Mouse (Mus musculus) thymus, adult 2 months (tissue): ENCODE data around the gene Galnt14. TPM values are rescaled to one million over a fixed set of nuclear protein-coding genes. Genes with fewer than 3 reads are reported as not detected.

Experiments
- DNase-seq: peaks from one replicate; pipeline ENCODE4 v3.0.0; 2021
- H3K27ac ChIP-seq: fragments of 200-500 bp; 2 replicates; pipeline ENCODE4 v1.5.1; 2012; ENCODE audit warnings: low read length, control low read depth; ENCODE audit not compliant: control insufficient read depth, insufficient read depth
- H3K27me3 ChIP-seq: fragments of 200-500 bp; 2 replicates; pipeline ENCODE4 v1.6.1; 2012; ENCODE audit warnings: mild to moderate bottlenecking, low read length, moderate library complexity, mixed read lengths; ENCODE audit not compliant: control insufficient read depth, insufficient read depth
- H3K36me3 ChIP-seq: fragments of 200-500 bp; 2 replicates; pipeline ENCODE4 v1.6.1; 2012; ENCODE audit warnings: mild to moderate bottlenecking, low read length, moderate library complexity; ENCODE audit not compliant: control insufficient read depth, insufficient read depth
- H3K4me1 ChIP-seq: fragments of 200-500 bp; replicated peaks from 2 replicates; pipeline ENCODE4 v1.6.1; 2012; ENCODE audit warnings: low read length; ENCODE audit not compliant: control insufficient read depth, insufficient read depth
- H3K4me3 ChIP-seq: fragments of 200-500 bp; 2 replicates; pipeline ENCODE4 v1.5.1; 2012; ENCODE audit warnings: mild to moderate bottlenecking, low read length, control low read depth, moderate library complexity; ENCODE audit not compliant: control insufficient read depth, insufficient read depth
- CTCF ChIP-seq: fragments of 200-500 bp; IDR thresholded peaks from 2 replicates; pipeline ENCODE4 v1.5.1; 2012; ENCODE audit warnings: mild to moderate bottlenecking, control low read depth, low read length, moderate library complexity, borderline replicate concordance; ENCODE audit not compliant: control insufficient read depth, poor library complexity, insufficient read depth; ENCODE audit errors: extremely low read depth
- POLR2A ChIP-seq: fragments of 200-500 bp; IDR thresholded peaks from 2 replicates; pipeline ENCODE4 v1.6.1; 2012; ENCODE audit warnings: mild to moderate bottlenecking, low read length, control low read depth, moderate library complexity; ENCODE audit not compliant: control insufficient read depth, poor library complexity, insufficient read depth; ENCODE audit errors: extremely low read depth
- WGBS: fragments of 180-500 bp; shearing (Covaris S2); methylation state at CpG from one replicate; pipeline ENCODE4 v1.1.7; 2018; 5-methylcytosine and 5-hydroxymethylcytosine counted together
- polyA plus RNA-seq: library from polyadenylated mRNA; depleted of rRNA; stranded (reverse); fragments of >200 nt; gene quantifications from 2 replicates; pipeline ENCODE4 v1.2.3, GENCODE M21; 2012

Gene Galnt14
- polyA plus RNA-seq, 1 experiment = 1.6 TPM

DNA sequence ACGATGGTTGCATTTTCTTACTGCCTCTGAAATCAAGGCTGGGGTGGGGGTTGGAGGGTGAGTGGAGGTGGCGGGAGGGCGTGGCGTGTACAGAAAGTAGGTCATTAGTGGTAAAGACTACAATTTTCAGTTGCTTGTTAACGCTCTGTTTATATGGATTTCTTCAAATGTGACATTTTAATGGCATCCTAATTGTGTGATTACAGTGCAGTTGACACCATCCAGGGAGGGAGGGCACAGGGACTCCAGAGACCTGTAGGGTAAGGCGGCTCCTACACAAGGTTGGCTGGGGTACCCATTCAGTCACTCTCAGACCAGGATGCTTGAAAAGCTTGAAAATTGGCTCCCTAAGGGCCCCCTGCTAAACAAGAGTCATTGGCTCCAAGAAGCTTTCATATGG lies 122.7 kb downstream of the Galnt14 start:
- no peaks in the 10 kb centered on the region for H3K27me3 ChIP-seq
- no peaks in the 10 kb centered on the region for H3K4me1 ChIP-seq
- H3K27ac ChIP-seq = no peak overlapping the region
- TF ChIP-seq POLR2A (no peak), CTCF (no peak)
- H3K36me3 ChIP-seq = no peaks in the 10 kb centered on the region
- no peak for DNase-seq
- H3K4me3 ChIP-seq = no peak overlapping the region
- WGBS = 50% methylated on average over 6 of the region's 6 CpGs

DNA sequence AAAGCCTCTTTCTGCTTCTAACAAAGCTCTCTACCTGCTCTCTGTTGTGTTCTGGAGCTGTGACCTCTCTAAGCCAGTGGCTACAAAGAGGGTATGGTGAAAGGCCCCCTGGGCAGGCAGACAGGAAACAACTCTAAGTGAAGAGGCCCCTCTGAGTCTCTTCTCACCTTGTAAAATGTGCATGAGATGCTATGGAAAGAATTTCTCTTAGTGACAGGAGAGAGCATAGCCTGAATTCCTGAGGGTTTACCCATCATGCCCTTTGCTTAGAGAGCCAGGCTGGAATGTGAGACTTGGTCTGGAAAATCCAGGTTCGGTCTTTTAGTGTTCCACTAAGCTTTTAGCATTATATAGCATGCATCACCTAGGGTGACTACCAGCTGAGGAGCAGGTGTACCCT lies 136.1 kb downstream of the Galnt14 start:
- no peak overlapping the region for H3K4me3 ChIP-seq
- H3K27me3 ChIP-seq = no peaks in the 10 kb centered on the region
- no peaks in the 10 kb centered on the region for H3K36me3 ChIP-seq
- H3K4me1 ChIP-seq = no peaks in the 10 kb centered on the region
- TF ChIP-seq POLR2A (no peak), CTCF (no peak)
- H3K27ac ChIP-seq = no peak overlapping the region
- DNase-seq = no peak
- 91% methylated on average over 1 of the region's 1 CpGs for WGBS

DNA sequence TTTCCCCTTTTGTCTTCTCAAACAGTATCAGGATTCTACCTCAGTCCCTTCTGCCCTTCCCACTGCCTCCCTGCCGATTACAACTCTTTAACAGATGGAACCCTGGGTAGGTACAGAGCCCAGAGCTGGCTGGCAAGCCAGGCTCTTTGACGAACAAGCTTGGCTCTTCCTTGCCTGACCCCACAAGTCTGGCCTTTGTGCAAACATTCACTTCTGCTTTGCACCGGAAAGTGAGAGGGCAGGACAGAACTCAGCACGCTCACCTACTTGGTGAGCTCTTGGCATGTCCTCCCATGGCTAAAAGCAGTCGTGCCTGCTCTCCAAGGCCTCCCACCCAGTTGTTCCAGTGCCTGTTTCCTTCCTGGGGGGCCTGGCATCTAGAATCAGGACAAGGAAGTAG lies 137.4 kb downstream of the Galnt14 start:
- H3K36me3 ChIP-seq = no peaks in the 10 kb centered on the region
- 49% methylated on average over 5 of the region's 5 CpGs for WGBS
- TF ChIP-seq POLR2A (no peak), CTCF (no peak)
- H3K4me3 ChIP-seq = no peak overlapping the region
- H3K27me3 ChIP-seq = no peaks in the 10 kb centered on the region
- H3K27ac ChIP-seq = no peak overlapping the region
- no peaks in the 10 kb centered on the region for H3K4me1 ChIP-seq
- no peak for DNase-seq

DNA sequence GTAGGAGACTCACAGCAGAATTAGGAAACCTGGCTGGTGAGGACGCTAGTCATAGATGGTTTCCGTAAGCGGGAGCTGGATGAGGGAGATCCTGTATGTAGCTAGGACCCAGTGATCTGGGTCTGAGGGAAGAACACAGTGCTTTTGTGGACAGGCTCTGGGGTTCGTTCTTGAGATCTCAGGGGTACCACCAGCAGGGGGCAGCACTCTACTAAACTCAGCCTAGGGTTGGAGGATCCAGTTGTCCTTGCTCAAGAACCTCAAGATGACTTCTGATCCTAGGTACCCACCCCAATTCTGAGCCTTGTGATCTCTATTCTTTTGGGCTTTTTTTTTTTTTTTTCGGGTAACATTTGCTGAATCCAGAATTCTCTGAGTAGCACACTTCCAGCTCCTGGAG lies 137.8 kb downstream of the Galnt14 start:
- 73% methylated on average over 5 of the region's 5 CpGs for WGBS
- DNase-seq = peak; percentile 54
- no peaks in the 10 kb centered on the region for H3K36me3 ChIP-seq
- no peaks in the 10 kb centered on the region for H3K4me1 ChIP-seq
- H3K27ac ChIP-seq = no peak overlapping the region
- no peaks in the 10 kb centered on the region for H3K27me3 ChIP-seq
- H3K4me3 ChIP-seq = no peak overlapping the region
- TF ChIP-seq CTCF (peak; percentile 48; the same call in 1 of the 2 replicates), POLR2A (no peak)

DNA sequence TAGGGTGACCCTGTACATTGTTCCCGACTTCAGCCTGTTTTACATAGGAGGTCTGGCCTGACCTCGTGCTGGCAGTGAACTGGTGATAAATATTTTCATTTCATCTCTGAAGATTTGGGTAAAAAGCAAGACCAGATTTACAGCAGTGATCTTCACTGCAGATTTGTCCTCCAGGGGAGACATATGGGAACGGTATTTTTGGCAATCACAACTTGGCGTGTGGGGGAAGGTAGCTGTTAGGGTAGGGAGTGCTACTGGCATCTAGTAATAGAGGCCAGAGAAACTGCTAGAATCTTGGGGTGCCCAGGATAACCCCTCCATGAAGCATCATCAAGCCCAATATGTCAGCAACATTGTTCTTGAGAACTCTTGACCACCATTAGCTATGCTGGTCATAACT lies 138.3 kb downstream of the Galnt14 start:
- Histone ChIP-seq H3K27ac (no peak overlapping the region), H3K36me3 (no peaks in the 10 kb centered on the region), H3K27me3 (no peaks in the 10 kb centered on the region), H3K4me3 (no peak overlapping the region), H3K4me1 (no peaks in the 10 kb centered on the region)
- TF ChIP-seq POLR2A (no peak), CTCF (no peak)
- DNase-seq = no peak
- 73% methylated on average over 4 of the region's 4 CpGs for WGBS

DNA sequence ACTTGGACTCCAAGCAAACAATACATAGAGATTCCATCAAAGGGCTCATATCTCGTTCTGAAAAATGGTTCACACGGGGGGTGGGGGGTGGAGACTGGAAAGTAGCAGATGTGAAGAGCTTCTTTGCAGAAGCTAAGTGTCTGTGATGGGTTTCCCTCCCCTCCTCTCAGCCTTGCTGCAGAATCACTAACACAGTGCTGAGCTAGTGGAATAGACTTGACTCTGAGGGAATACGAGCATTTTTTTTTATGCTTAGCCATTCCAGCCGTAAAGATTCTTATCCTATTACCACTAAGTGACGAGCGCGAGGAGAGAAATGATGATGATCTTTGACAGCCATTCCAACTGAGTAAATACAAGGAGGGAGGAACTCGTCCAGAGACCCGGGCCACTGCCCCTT lies 142.0 kb downstream of the Galnt14 start:
- Histone ChIP-seq H3K36me3 (no peaks in the 10 kb centered on the region), H3K27me3 (no peaks in the 10 kb centered on the region), H3K4me1 (no peaks in the 10 kb centered on the region), H3K27ac (no peak overlapping the region), H3K4me3 (no peak overlapping the region)
- no peak for DNase-seq
- TF ChIP-seq CTCF (no peak), POLR2A (no peak)
- WGBS = 84% methylated on average over 9 of the region's 9 CpGs

DNA sequence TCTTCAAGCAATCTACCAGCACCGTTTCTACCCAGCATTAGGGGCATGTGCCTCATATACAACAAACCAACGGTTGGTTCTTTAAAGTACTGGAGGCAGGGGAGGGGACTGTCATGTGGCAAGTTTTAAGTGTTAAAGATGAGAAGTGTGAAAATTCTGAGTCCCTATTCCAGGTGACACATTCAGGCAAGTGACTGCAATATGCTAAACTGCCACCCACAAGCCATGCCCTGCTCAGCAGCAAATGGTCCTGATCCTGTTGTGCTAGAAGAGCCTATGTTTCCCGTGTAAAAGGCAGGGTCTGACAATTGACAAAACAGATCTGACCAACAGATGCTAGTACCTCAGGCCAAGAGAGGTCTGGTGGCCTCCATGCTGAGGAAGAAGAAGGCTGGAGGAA lies 149.1 kb downstream of the Galnt14 start:
- Histone ChIP-seq H3K36me3 (no peaks in the 10 kb centered on the region), H3K27me3 (no peaks in the 10 kb centered on the region), H3K4me3 (no peak overlapping the region), H3K27ac (no peak overlapping the region), H3K4me1 (no peaks in the 10 kb centered on the region)
- 50% methylated on average over 3 of the region's 3 CpGs for WGBS
- DNase-seq = no peak
- TF ChIP-seq CTCF (no peak), POLR2A (no peak)
